Mouse (Mus musculus) liver, adult 2 months (tissue): Measurements from ENCODE around the gene Daxx.
"Not testable (repeated sequence)": the region's sequence is repeated elsewhere in the genome, so short reads cannot be mapped to it uniquely, and the experiment has no call there.

ENCODE experiments used
- CTCF ChIP-seq: fragments of 200-500 bp; IDR thresholded peaks from 2 replicates; pipeline ENCODE4 v1.5.1; 2011; ENCODE audit warnings: low read depth, low read length, control low read depth
- POLR2A ChIP-seq: fragments of 200-500 bp; IDR thresholded peaks from 2 replicates; pipeline ENCODE4 v1.6.1; 2011; ENCODE audit warnings: low read length, control low read depth; ENCODE audit not compliant: insufficient read depth; ENCODE audit errors: extremely low read depth

DNA sequence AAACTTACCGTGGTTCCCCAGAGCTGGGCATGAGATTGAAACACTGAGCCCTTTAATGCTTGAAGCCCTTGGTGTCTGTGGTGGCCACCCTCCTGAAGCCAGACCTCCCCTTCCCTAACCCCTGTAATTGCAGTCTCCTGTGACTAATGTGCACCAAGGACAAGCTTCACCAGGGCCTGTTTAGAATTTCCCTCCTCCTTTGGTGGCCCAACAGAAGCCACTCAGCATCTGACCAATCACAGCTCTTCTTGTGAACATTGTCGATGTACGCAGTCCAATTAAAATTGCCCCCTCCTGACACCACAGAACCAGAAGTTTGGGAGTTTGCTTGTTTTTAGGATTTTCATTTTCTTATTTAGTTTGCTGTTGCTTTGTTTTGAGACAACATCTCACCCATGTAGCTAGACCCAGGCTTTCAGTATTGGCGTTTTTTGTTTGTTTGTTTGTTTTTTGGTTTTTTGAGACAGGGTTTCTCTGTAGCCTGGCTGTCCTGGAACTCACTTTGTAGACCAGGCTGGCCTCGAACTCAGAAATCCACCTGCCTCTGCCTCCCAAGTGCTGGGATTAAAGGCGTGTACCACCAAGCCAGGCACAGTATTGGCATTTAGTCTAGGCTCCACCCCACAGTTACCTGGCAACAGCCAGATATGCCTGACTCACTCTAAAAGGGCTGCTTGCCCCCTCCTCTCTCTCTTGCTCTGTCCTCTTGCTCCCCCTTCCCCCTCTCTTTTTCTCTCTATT lies 5.1 kb upstream of the Daxx start:
- not testable (repeated sequence) for TF ChIP-seq CTCF, POLR2A
